Comparison of ENCODE assay signal across 14 mouse cellular contexts in genomic region chr15:36948866-36949546, GRCm38 (mm10).
"Had no signal": no experiment of that assay in that cellular context is flagged by ENCODE, and none has a peak within 500 bp of the region (broad histone marks: within the 10 kb centered on the region; RNA-seq: fewer than 3 reads in every experiment).

No protein-coding gene starts in this region.

- H3K9me3 ChIP-seq: intestine, embryonic 15.5 days; limb, embryonic 10.5 days; liver, embryonic 12.5 days; midbrain, embryonic 12.5 days; neural tube, embryonic 13.5 days had no signal

- H3K27ac ChIP-seq: intestine, embryonic 15.5 days; limb, embryonic 10.5 days; liver, embryonic 12.5 days; midbrain, embryonic 12.5 days; neural tube, embryonic 13.5 days; stomach, postnatal 0 days had no signal

- H3K27me3 ChIP-seq: intestine, embryonic 15.5 days; neural tube, embryonic 13.5 days had no signal

- H3K9ac ChIP-seq: intestine, embryonic 15.5 days; liver, embryonic 12.5 days; midbrain, embryonic 12.5 days; neural tube, embryonic 13.5 days had no signal

- H3K4me1 ChIP-seq: liver, embryonic 12.5 days had no signal

- H3K4me3 ChIP-seq: intestine, embryonic 15.5 days; left cerebral cortex, adult 2 months; limb, embryonic 10.5 days; liver, embryonic 12.5 days; midbrain, embryonic 12.5 days; neural tube, embryonic 13.5 days had no signal

- H3K36me3 ChIP-seq: intestine, embryonic 15.5 days; limb, embryonic 10.5 days; liver, embryonic 12.5 days; midbrain, embryonic 12.5 days; neural tube, embryonic 13.5 days had no signal

- DNase-seq: kidney, adult 18-20 months; kidney, postnatal 14 days; right cerebral cortex, adult 18-20 months; right cerebral cortex, postnatal 25 days; thymus, adult 2 months; thymus, postnatal 25 days had no signal

- ATAC-seq: intestine, embryonic 15.5 days; liver, embryonic 12.5 days; midbrain, embryonic 16.5 days had no signal

- H3K4me2 ChIP-seq: intestine, embryonic 15.5 days; liver, embryonic 12.5 days; midbrain, embryonic 12.5 days; neural tube, embryonic 13.5 days had no signal
